ENCODE assay signal across 29 mouse cellular contexts in genomic region chr9:92269829-92270404, GRCm38 (mm10). TPM values are rescaled to one million over a fixed set of nuclear protein-coding genes. Genes with fewer than 3 reads are reported as not detected.
DNase-seq lines count a peak whose midpoint lies in the region; ATAC-seq and TF ChIP-seq lines count a peak whose summit lies in the region.
"Had no signal": no experiment of that assay in that cellular context is flagged by ENCODE, and none has a peak within 500 bp of the region (broad histone marks: within the 10 kb centered on the region; RNA-seq: fewer than 3 reads in every experiment).

No protein-coding gene starts in this region.

- TF ChIP-seq POLR2A in bone marrow macrophage, adult 2 months (IDR thresholded peaks at IDR 0.05; ENCODE audit: borderline replicate concordance, low read depth, low read length) = no peak

- H3K4me3 ChIP-seq in bone marrow macrophage, adult 2 months (ENCODE audit: insufficient read depth, low read length) = no peak overlapping the region
- H3K4me3 ChIP-seq in kidney, embryonic 15.5 days (replicated peaks) = no peak overlapping the region
- no peak overlapping the region for H3K4me3 ChIP-seq in midbrain, embryonic 15.5 days
- H3K4me3 ChIP-seq: embryonic facial prominence, embryonic 12.5 days; heart, embryonic 13.5 days had no signal

- H3K27me3 ChIP-seq in kidney, embryonic 15.5 days = no peaks in the 10 kb centered on the region
- no peaks in the 10 kb centered on the region for H3K27me3 ChIP-seq in midbrain, embryonic 15.5 days (replicated peaks)
- H3K27me3 ChIP-seq: embryonic facial prominence, embryonic 12.5 days; heart, embryonic 13.5 days; Patski had no signal

- no peaks in the 10 kb centered on the region; the same call in 1 of the 2 replicates for H3K9me3 ChIP-seq in kidney, embryonic 15.5 days (replicated peaks)
- no peaks in the 10 kb centered on the region for H3K9me3 ChIP-seq in midbrain, embryonic 15.5 days
- H3K9me3 ChIP-seq: embryonic facial prominence, embryonic 12.5 days; heart, embryonic 13.5 days had no signal

- peaks cover 27% of the 10 kb centered on the region for H3K4me1 ChIP-seq in bone marrow macrophage, adult 2 months (ENCODE audit: control insufficient read depth, insufficient read depth, low read length)
- peaks cover 47% of the 10 kb centered on the region for H3K4me1 ChIP-seq in kidney, embryonic 15.5 days
- no peaks in the 10 kb centered on the region for H3K4me1 ChIP-seq in midbrain, embryonic 15.5 days
- H3K4me1 ChIP-seq: embryonic facial prominence, embryonic 12.5 days had no signal

- 84% methylated on average over 5 of the region's 5 CpGs for WGBS in kidney, embryonic 15.5 days
- 97% methylated on average over 5 of the region's 5 CpGs for WGBS in midbrain, embryonic 15.5 days

- peak overlapping the region; percentile 23 for H3K27ac ChIP-seq in bone marrow macrophage, adult 2 months (ENCODE audit: insufficient read depth, low read depth, low read length)
- no peak overlapping the region for H3K27ac ChIP-seq in kidney, embryonic 15.5 days
- no peak overlapping the region for H3K27ac ChIP-seq in midbrain, embryonic 15.5 days
- H3K27ac ChIP-seq: embryonic facial prominence, embryonic 12.5 days had no signal

- no peak overlapping the region for H3K4me2 ChIP-seq in kidney, embryonic 15.5 days
- no peak overlapping the region for H3K4me2 ChIP-seq in midbrain, embryonic 15.5 days
- H3K4me2 ChIP-seq: embryonic facial prominence, embryonic 12.5 days; heart, embryonic 13.5 days had no signal

- peak; percentile 55 for DNase-seq in A20 (ENCODE audit: low read depth, low spot score)
- no peak for DNase-seq in retina, embryonic 14.5 days (ENCODE audit: low spot score)
- DNase-seq: adrenal gland, postnatal 14 days; B cell, adult 2 months; cerebellum, adult 18-20 months; cerebellum, adult 9-11 months; cerebellum, postnatal 36 days; gastrocnemius, postnatal 10 days; heart, postnatal 36 days had no signal

- H3K9ac ChIP-seq in kidney, embryonic 15.5 days = no peak overlapping the region
- H3K9ac ChIP-seq in midbrain, embryonic 15.5 days = no peak overlapping the region
- H3K9ac ChIP-seq: embryonic facial prominence, embryonic 12.5 days; heart, embryonic 13.5 days had no signal

- H3K36me3 ChIP-seq in kidney, embryonic 15.5 days = peaks cover 62% of the 10 kb centered on the region
- no peaks in the 10 kb centered on the region for H3K36me3 ChIP-seq in midbrain, embryonic 15.5 days (replicated peaks)

- peak; percentile 85 for ATAC-seq in megakaryocyte, adult 5-6 weeks (ENCODE audit: poor library complexity, severe bottlenecking)
- ATAC-seq in monocyte, adult 5-6 weeks (replicated peaks; ENCODE audit: insufficient number of reproducible peaks, low FRiP score, low TSS enrichment, poor library complexity, severe bottlenecking) = peak; percentile 64
- no peak for ATAC-seq in megakaryocyte-erythroid progenitor cell, adult 5-6 weeks (replicated peaks; ENCODE audit: low FRiP score, low TSS enrichment, poor library complexity, severe bottlenecking)
- ATAC-seq in kidney, embryonic 15.5 days (replicated peaks; ENCODE audit: low FRiP score) = no peak
- no peak for ATAC-seq in midbrain, embryonic 15.5 days (replicated peaks)
- ATAC-seq: activated CD4-positive, CD25-positive, alpha-beta regulatory T cell, adult 4 months; CD4-positive, CD25-positive, alpha-beta regulatory T cell, adult 4 months; forebrain, embryonic 16.5 days; hindbrain, embryonic 16.5 days; inflammation-experienced regulatory T-cells, adult 6 months; Patski had no signal

- TF ChIP-seq CTCF in bone marrow macrophage, adult 2 months (IDR thresholded peaks at IDR 0.05; ENCODE audit: low read depth, low read length) = no peak

RNA-seq across cellular contexts. Expression of gene Plscr2, which starts 5.5 kb away (rescaled TPM):
- not detected in 2 replicates for polyA plus RNA-seq in bone marrow macrophage, adult 2 months (2012; ENCODE audit: insufficient read depth, insufficient read length, missing spikeins)
- not detected in 2 replicates for total RNA-seq in megakaryocyte, adult 5-6 weeks (2015)
- not detected in 2 replicates for total RNA-seq in megakaryocyte, adult 5-6 weeks (2017)
- total RNA-seq in monocyte, adult 5-6 weeks (2017) = 0.39 TPM in 1 of 3 replicates, not detected in the others
- 0.48 TPM in 1 of 2 replicates, not detected in the other for total RNA-seq in megakaryocyte-erythroid progenitor cell, adult 5-6 weeks (2014; fragmentation: Nextera tagmentation)
- 3.4 and 3.9 TPM in 2 replicates for total RNA-seq in megakaryocyte-erythroid progenitor cell, adult 5-6 weeks (2017)
- polyA plus RNA-seq in kidney, embryonic 15.5 days (2015; fragmentation: Nextera tagmentation; extraction: Ambion mirVana) = 29.0 and 29.2 TPM in 2 replicates
- polyA plus RNA-seq in midbrain, embryonic 15.5 days (2015; fragmentation: Nextera tagmentation; extraction: Ambion mirVana) = 1.5 and 1.9 TPM in 2 replicates
- polyA plus RNA-seq: activated CD4-positive, CD25-positive, alpha-beta regulatory T cell, adult 4 months; CD4-positive, CD25-positive, alpha-beta regulatory T cell, adult 4 months; inflammation-experienced regulatory T-cells, adult 6 months had no signal

RNA-seq across cellular contexts. Expression of gene Plscr1, which starts 20.4 kb away (rescaled TPM):
- 11.3 and 15.7 TPM in 2 replicates for polyA plus RNA-seq in bone marrow macrophage, adult 2 months (2012; ENCODE audit: insufficient read depth, insufficient read length, missing spikeins)
- total RNA-seq in megakaryocyte, adult 5-6 weeks (2015) = 25.7 and 35.0 TPM in 2 replicates
- 19.8 and 19.9 TPM in 2 replicates for total RNA-seq in megakaryocyte, adult 5-6 weeks (2017)
- total RNA-seq in monocyte, adult 5-6 weeks (2017) = 29.5 to 34.6 TPM (median 32.6 TPM) in 3 replicates
- total RNA-seq in megakaryocyte-erythroid progenitor cell, adult 5-6 weeks (2014; fragmentation: Nextera tagmentation) = 79.8 and 102 TPM in 2 replicates
- 103 and 137 TPM in 2 replicates for total RNA-seq in megakaryocyte-erythroid progenitor cell, adult 5-6 weeks (2017)
- polyA plus RNA-seq in kidney, embryonic 15.5 days (2015; fragmentation: Nextera tagmentation; extraction: Ambion mirVana) = 74.6 and 78.2 TPM in 2 replicates
- 8.6 and 8.9 TPM in 2 replicates for polyA plus RNA-seq in midbrain, embryonic 15.5 days (2015; fragmentation: Nextera tagmentation; extraction: Ambion mirVana)

RNA-seq across cellular contexts. Expression of gene 1700057G04Rik, which starts 39.3 kb away (rescaled TPM):
- not detected in 2 replicates for polyA plus RNA-seq in bone marrow macrophage, adult 2 months (2012; ENCODE audit: insufficient read depth, insufficient read length, missing spikeins)
- not detected in 2 replicates for total RNA-seq in megakaryocyte, adult 5-6 weeks (2015)
- total RNA-seq in megakaryocyte, adult 5-6 weeks (2017) = not detected in 2 replicates
- 1.6 TPM in 1 of 3 replicates, not detected in the others for total RNA-seq in monocyte, adult 5-6 weeks (2017)
- 2.7 TPM in 1 of 2 replicates, not detected in the other for total RNA-seq in megakaryocyte-erythroid progenitor cell, adult 5-6 weeks (2014; fragmentation: Nextera tagmentation)
- not detected in 2 replicates for total RNA-seq in megakaryocyte-erythroid progenitor cell, adult 5-6 weeks (2017)
- polyA plus RNA-seq in kidney, embryonic 15.5 days (2015; fragmentation: Nextera tagmentation; extraction: Ambion mirVana) = not detected in 2 replicates
- not detected in 2 replicates for polyA plus RNA-seq in midbrain, embryonic 15.5 days (2015; fragmentation: Nextera tagmentation; extraction: Ambion mirVana)
- total RNA-seq: adrenal gland, adult 18-20 months; adrenal gland, postnatal 14 days; gastrocnemius, postnatal 10 days; gastrocnemius, postnatal 4 days; heart, postnatal 36 days had no signal
- polyA plus RNA-seq: activated CD4-positive, CD25-positive, alpha-beta regulatory T cell, adult 4 months; CD4-positive, CD25-positive, alpha-beta regulatory T cell, adult 4 months; embryonic facial prominence, embryonic 12.5 days; forebrain, embryonic 11.5 days; forebrain, embryonic 16.5 days; frontal cortex, adult 2 months; heart, embryonic 13.5 days; heart, postnatal 0 days; hindbrain, embryonic 11.5 days; hindbrain, embryonic 16.5 days; Patski had no signal

Comparison
In these comparisons a context has a peak if more than half of its experiments do, and no peak if none do; other contexts are left out.
1. ATAC-seq: peak in megakaryocyte, adult 5-6 weeks (single experiment) and monocyte, adult 5-6 weeks (single experiment); none in megakaryocyte-erythroid progenitor cell, adult 5-6 weeks (single experiment), kidney, embryonic 15.5 days (single experiment) and midbrain, embryonic 15.5 days (single experiment).